Mouse (Mus musculus) cerebellum, adult 2 months (tissue): ENCODE data around the gene Rap1gds1.

Experiments
- CTCF ChIP-seq: fragments of 200-500 bp; IDR thresholded peaks from 2 replicates; pipeline ENCODE4 v1.5.1; 2011; ENCODE audit warnings: low read depth, mild to moderate bottlenecking, control low read depth, low read length, moderate library complexity, borderline replicate concordance; ENCODE audit not compliant: insufficient read depth
- POLR2A ChIP-seq: fragments of 200-500 bp; IDR thresholded peaks from 2 replicates; pipeline ENCODE4 v1.6.1; 2011; ENCODE audit warnings: low read length, control low read depth, borderline replicate concordance; ENCODE audit not compliant: insufficient read depth

DNA sequence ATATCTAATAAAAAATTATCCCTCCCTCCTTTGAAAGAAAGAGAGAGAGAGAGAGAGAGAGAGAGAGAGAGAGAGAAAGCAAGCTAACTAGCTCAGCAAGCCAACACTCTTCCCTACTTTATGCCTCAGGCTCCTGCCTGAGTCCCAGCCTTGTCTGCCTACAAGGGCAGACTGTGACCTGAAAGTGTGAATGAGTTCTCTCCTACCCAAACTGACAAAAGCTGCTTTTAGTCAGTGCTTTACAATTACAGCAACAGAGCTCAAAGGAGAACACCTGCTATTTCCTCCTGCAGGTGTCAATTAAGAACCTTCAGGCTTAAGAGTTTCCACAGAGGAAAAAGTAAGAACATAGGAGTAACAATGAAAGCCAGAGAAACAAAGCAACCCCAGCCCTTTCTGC is 69.3 kb downstream of the Rap1gds1 start:
- TF ChIP-seq POLR2A (no peak), CTCF (no peak)
